ENCODE assay signal across 15 mouse cellular contexts in genomic region chr6:22803886-22804285, GRCm38 (mm10).
"Had no signal": no experiment of that assay in that cellular context is flagged by ENCODE, and none has a peak within 500 bp of the region (broad histone marks: within the 10 kb centered on the region; RNA-seq: fewer than 3 reads in every experiment).

No protein-coding gene starts in this region.

- H3K4me1 ChIP-seq: neural tube, embryonic 15.5 days; stomach, embryonic 15.5 days had no signal

- H3K4me2 ChIP-seq: neural tube, embryonic 15.5 days; stomach, embryonic 15.5 days had no signal

- H3K4me3 ChIP-seq: neural tube, embryonic 15.5 days; stomach, embryonic 15.5 days had no signal

- DNase-seq: retina, postnatal 1 day; right cerebral cortex, adult 18-20 months; right cerebral cortex, postnatal 14 days; right cerebral cortex, postnatal 25 days; right cerebral cortex, postnatal 4 days; spleen, adult 18-20 months; thymus, adult 18-20 months; thymus, adult 2 months; thymus, postnatal 14 days; thymus, postnatal 25 days; thymus, postnatal 36 days; thymus, postnatal 4 days had no signal

- H3K27ac ChIP-seq: neural tube, embryonic 15.5 days; stomach, embryonic 15.5 days; stomach, postnatal 0 days had no signal

- H3K9me3 ChIP-seq: neural tube, embryonic 15.5 days; stomach, embryonic 15.5 days had no signal

- H3K36me3 ChIP-seq: neural tube, embryonic 15.5 days; stomach, embryonic 15.5 days had no signal

- H3K9ac ChIP-seq: neural tube, embryonic 15.5 days; stomach, embryonic 15.5 days had no signal

- H3K27me3 ChIP-seq: neural tube, embryonic 15.5 days; stomach, embryonic 15.5 days had no signal
